Mouse (Mus musculus) small intestine, adult 2 months (tissue): Measurements from ENCODE around the gene Adgra3.

ENCODE experiments used
- CTCF ChIP-seq: fragments of 200-500 bp; IDR thresholded peaks from 2 replicates; pipeline ENCODE4 v1.5.1; 2012; ENCODE audit warnings: low read depth, mild to moderate bottlenecking, control low read depth, inconsistent platforms, low read length, moderate library complexity, mixed read lengths; ENCODE audit not compliant: insufficient replicate concordance, insufficient read length; ENCODE audit errors: extremely low read depth
- POLR2A ChIP-seq: fragments of 200-500 bp; IDR thresholded peaks from 2 replicates; pipeline ENCODE4 v1.6.1; 2012; ENCODE audit warnings: low read depth, mild to moderate bottlenecking, control low read depth, inconsistent platforms, low read length, moderate library complexity

DNA sequence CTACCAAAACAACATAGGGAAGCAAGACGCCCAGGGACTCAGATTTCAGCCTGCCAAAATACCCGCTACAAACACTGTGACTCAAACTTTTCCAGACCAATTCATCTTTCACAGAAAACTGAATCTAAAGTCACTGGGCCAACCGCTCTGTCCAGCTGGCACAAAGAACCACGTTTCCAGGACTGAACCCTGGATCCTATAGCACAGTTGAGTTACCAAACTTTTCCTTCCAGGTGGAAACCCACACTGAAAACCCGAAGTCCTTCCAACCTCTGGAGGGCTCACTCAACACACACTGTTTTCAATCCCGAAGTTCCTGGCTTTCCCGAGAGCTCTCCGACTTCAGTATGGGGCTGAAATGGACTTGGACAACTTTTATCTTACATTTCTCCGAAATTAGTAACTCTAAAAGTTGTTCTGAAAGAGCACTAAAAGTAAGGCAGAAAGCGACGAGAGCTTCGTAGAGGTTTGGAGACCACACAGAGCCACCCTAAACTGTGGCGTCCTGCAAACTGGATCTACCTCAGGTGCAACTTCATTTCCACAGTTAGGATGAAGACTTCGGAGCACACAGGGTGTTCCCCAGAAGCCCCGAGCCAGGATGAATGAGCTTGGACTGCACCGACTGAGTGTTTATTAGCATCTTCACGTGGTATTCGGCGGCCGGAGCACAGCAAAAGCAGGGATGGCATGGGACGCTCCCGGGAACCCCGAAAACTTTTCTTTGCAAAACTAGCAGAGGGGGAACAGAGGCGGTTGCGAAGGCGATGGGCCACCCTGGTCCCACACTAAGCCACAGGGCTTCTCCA lies 990 bp downstream of the Adgra3 start:
- TF ChIP-seq POLR2A: no peak
- TF ChIP-seq CTCF: no peak
